Mouse (Mus musculus) heart, embryonic 16.5 days (tissue): ENCODE results near the gene Grip1. TPM values are rescaled to one million over a fixed set of nuclear protein-coding genes. Genes with fewer than 3 reads are reported as not detected.

Experiments
- ATAC-seq: fragments of 200-750 bp; cut with Nextera tagmentation; replicated peaks from 2 replicates; pipeline ENCODE4 v1.8.0; 2017; ENCODE audit warnings: moderate number of reproducible peaks; ENCODE audit not compliant: insufficient read depth, low FRiP score; ENCODE audit errors: extremely low read depth
- H3K27ac ChIP-seq: fragments of 300-500 bp; sonication (generic); 2 replicates; pipeline ENCODE4 v1.5.1; 2014; ENCODE audit warnings: mild to moderate bottlenecking, low read length, control low read depth, moderate library complexity
- H3K27me3 ChIP-seq: fragments of 300-500 bp; sonication (generic); 2 replicates; pipeline ENCODE4 v1.6.1; 2014; ENCODE audit warnings: low read length, mixed read lengths; ENCODE audit not compliant: control insufficient read depth, insufficient read depth
- H3K36me3 ChIP-seq: fragments of 300-500 bp; sonication (generic); 2 replicates; pipeline ENCODE4 v1.6.1; 2014; ENCODE audit not compliant: control insufficient read depth, insufficient read depth
- H3K4me1 ChIP-seq: fragments of 300-500 bp; sonication (generic); 2 replicates; pipeline ENCODE4 v1.6.1; 2014; ENCODE audit warnings: low read length, mixed read lengths; ENCODE audit not compliant: control insufficient read depth, insufficient read depth
- H3K4me2 ChIP-seq: fragments of 300-500 bp; sonication (generic); 2 replicates; pipeline ENCODE4 v1.6.1; 2014; ENCODE audit warnings: low read depth, mild to moderate bottlenecking, control low read depth, low read length
- H3K4me3 ChIP-seq: fragments of 300-500 bp; sonication (generic); 2 replicates; pipeline ENCODE4 v1.5.1; 2014; ENCODE audit warnings: mild to moderate bottlenecking, control low read depth, low read length
- H3K9ac ChIP-seq: fragments of 300-500 bp; sonication (generic); 2 replicates; pipeline ENCODE4 v1.6.1; 2014; ENCODE audit warnings: low read length, control low read depth
- H3K9me3 ChIP-seq: fragments of 300-500 bp; sonication (generic); replicated peaks from 2 replicates; pipeline ENCODE4 v1.6.1; 2016; ENCODE audit warnings: low read length; ENCODE audit not compliant: control insufficient read depth
- WGBS: fragments of 180-500 bp; shearing (Covaris S2); extraction: QIAGEN DNeasy Blood & Tissue Kit; methylation state at CpG from one replicate; pipeline ENCODE4 v1.1.7; 2014; 5-methylcytosine and 5-hydroxymethylcytosine counted together
- polyA plus RNA-seq: library from polyadenylated mRNA; unstranded; fragments of >200 nt; fragmentation: Nextera tagmentation; extraction: Ambion mirVana; gene quantifications from 2 replicates; pipeline ENCODE4 v1.2.1, GENCODE M21; 2015

Gene Grip1
- polyA plus RNA-seq, 1 experiment from 2014 or later: 1.6 TPM

DNA sequence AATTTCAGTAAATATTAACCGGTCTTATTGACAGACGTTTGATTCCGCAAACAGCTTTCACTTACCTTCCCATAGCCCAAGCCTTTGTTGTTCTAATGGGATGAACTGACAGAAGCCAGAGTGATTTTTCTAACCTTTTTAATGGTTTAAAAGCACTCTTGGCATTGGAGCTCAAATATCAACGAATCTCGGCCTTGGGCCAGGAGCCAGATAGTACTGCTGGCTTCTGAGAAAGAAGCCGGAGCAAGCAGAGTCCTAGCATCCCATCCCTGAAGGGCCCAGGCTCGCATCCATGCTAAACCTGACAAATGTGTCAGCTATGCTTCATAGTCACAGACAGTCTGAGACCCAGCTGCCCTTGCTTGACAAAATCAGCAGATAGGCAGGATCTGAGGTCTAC lies 302.6 kb downstream of the Grip1 start:
- no peak overlapping the region for H3K27ac ChIP-seq
- no peak overlapping the region for H3K9ac ChIP-seq
- H3K4me1 ChIP-seq: no peaks in the 10 kb centered on the region
- ATAC-seq: no peak
- WGBS: 77% methylated on average over 7 of the region's 7 CpGs
- no peak overlapping the region for H3K4me3 ChIP-seq
- H3K9me3 ChIP-seq: no peaks in the 10 kb centered on the region
- no peaks in the 10 kb centered on the region for H3K36me3 ChIP-seq
- no peaks in the 10 kb centered on the region for H3K27me3 ChIP-seq
- no peak overlapping the region for H3K4me2 ChIP-seq

GRCm38 (mm10) chr10:119757219-119757618 lies 303.6 kb downstream of the Grip1 start:
- no peaks in the 10 kb centered on the region for H3K4me1 ChIP-seq
- no peak for ATAC-seq

GRCm38 (mm10) chr10:119761451-119762367 lies 308.1 kb downstream of the Grip1 start:
- Histone ChIP-seq H3K4me2 (no peak overlapping the region), H3K4me3 (no peak overlapping the region), H3K9ac (no peak overlapping the region), H3K36me3 (no peaks in the 10 kb centered on the region), H3K4me1 (no peaks in the 10 kb centered on the region), H3K9me3 (no peaks in the 10 kb centered on the region; the same call in 1 of the 2 replicates), H3K27ac (no peak overlapping the region), H3K27me3 (no peaks in the 10 kb centered on the region)
- 92% methylated on average over 33 of the region's 33 CpGs for WGBS
- ATAC-seq: no peak

More at GRCm38 (mm10) chr10:119757219-119757618, 303.6 kb downstream of the Grip1 start:
- no peak overlapping the region for H3K4me3 ChIP-seq
- no peaks in the 10 kb centered on the region; the same call in 1 of the 2 replicates for H3K9me3 ChIP-seq
- WGBS: 87% methylated on average over 6 of the region's 6 CpGs
- no peak overlapping the region for H3K27ac ChIP-seq
- H3K27me3 ChIP-seq: no peaks in the 10 kb centered on the region
- no peak overlapping the region for H3K4me2 ChIP-seq
- no peak overlapping the region for H3K9ac ChIP-seq
- no peaks in the 10 kb centered on the region for H3K36me3 ChIP-seq

DNA sequence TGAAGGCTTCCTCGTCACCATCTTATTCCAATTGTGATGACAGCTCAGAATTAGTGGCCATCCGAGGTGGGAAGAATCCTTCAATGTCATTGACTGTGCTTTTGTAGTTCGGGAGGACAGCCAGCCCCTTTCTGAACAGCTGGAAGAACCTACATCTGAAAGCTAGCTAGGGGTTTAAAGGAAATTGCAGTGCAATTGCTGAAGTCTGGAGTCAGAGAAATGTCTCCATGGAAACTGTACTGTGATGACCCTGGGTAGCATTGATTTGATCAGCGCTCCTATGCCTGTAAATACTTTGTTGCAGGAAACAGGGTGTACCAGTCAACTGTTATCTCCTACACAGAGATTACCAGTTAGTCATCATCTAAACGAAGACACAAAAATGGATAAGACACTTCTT lies 325.2 kb downstream of the Grip1 start:
- Histone ChIP-seq H3K27ac (no peak overlapping the region), H3K4me1 (no peaks in the 10 kb centered on the region), H3K9ac (no peak overlapping the region), H3K27me3 (no peaks in the 10 kb centered on the region), H3K4me2 (no peak overlapping the region), H3K36me3 (no peaks in the 10 kb centered on the region), H3K9me3 (no peaks in the 10 kb centered on the region), H3K4me3 (no peak overlapping the region)
- 54% methylated on average over 5 of the region's 5 CpGs for WGBS
- no peak for ATAC-seq

DNA sequence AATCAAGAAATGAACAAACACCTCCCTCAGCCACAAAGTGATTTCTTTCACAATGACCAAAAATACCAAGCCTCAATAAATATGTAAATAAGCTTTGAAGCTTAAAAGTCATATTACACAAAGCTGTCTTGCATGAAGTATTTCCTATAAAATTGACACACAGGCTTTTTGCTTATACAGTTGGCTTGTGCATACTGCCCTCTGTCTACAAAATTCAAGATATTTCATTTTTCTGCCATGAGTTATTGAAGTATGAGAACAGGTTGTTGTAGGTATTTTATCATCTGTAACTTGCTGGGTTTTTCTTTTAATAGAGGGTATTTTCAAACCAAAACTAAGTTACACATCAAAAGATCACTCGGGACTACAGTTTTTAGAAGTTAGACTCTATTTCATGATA lies 326.0 kb downstream of the Grip1 start:
- no peaks in the 10 kb centered on the region for H3K4me1 ChIP-seq
- 85% methylated on average over 1 of the region's 1 CpGs for WGBS
- no peaks in the 10 kb centered on the region for H3K36me3 ChIP-seq
- no peak overlapping the region for H3K9ac ChIP-seq
- H3K27me3 ChIP-seq: no peaks in the 10 kb centered on the region
- no peak overlapping the region for H3K27ac ChIP-seq
- no peak overlapping the region for H3K4me2 ChIP-seq
- no peak overlapping the region for H3K4me3 ChIP-seq
- H3K9me3 ChIP-seq: no peaks in the 10 kb centered on the region
- no peak for ATAC-seq

DNA sequence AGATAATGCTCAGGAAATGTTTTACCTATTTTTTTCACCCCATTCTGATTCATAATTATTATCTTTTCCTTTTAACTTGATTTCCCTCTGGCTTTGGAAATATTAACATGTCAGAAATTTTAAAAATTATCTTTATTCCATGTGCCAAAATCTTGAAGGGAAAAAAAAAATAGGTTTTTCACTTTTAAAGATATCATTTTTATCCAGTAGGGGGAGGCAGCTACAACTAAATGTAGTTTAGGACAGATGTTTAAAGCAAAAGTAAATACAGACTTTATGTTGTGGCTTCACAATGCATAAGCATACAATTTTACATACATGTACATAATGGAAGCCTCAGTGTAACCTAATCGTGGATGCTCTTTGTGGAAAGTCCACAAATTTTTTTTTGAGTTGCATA lies 336.9 kb downstream of the Grip1 start:
- Histone ChIP-seq H3K27ac (no peak overlapping the region), H3K4me1 (no peaks in the 10 kb centered on the region), H3K4me3 (no peak overlapping the region), H3K4me2 (no peak overlapping the region), H3K9ac (no peak overlapping the region), H3K9me3 (no peaks in the 10 kb centered on the region), H3K36me3 (no peaks in the 10 kb centered on the region), H3K27me3 (no peaks in the 10 kb centered on the region)
- 68% methylated on average over 1 of the region's 1 CpGs for WGBS
- ATAC-seq: no peak

DNA sequence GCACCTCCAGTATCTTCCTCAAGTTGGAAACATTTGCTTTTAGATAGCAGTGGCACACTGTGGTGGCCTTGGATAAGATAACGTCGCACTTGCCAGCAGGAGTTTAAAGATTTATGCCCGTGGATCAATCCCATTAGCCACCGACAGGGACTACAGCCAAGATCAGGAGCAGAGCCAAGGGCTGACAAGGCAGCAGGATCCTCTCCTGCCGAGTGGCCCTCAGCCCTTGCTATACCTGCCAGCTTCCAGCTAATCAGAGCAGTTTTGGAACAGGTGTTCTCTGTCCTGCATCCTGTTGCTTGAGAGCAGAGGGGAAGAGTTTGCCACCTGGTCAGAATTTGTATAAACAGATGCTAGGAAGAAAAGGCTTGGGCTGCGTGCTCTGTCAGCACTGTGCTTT lies 348.8 kb downstream of the Grip1 start:
- Histone ChIP-seq H3K27ac (no peak overlapping the region), H3K36me3 (no peaks in the 10 kb centered on the region), H3K4me3 (no peak overlapping the region), H3K9me3 (no peaks in the 10 kb centered on the region), H3K27me3 (no peaks in the 10 kb centered on the region), H3K4me1 (no peaks in the 10 kb centered on the region), H3K9ac (no peak overlapping the region), H3K4me2 (no peak overlapping the region)
- WGBS: 26% methylated on average over 6 of the region's 6 CpGs
- ATAC-seq: no peak

GRCm38 (mm10) chr10:119803633-119804422 lies 350.2 kb downstream of the Grip1 start:
- Histone ChIP-seq H3K4me3 (no peak overlapping the region), H3K36me3 (no peaks in the 10 kb centered on the region), H3K9me3 (no peaks in the 10 kb centered on the region), H3K27ac (no peak overlapping the region), H3K27me3 (no peaks in the 10 kb centered on the region), H3K4me2 (no peak overlapping the region), H3K4me1 (no peaks in the 10 kb centered on the region), H3K9ac (no peak overlapping the region)
- peak; percentile 49; the same call in 1 of the 2 replicates for ATAC-seq
- 48% methylated on average over 13 of the region's 13 CpGs for WGBS

- Histone ChIP-seq H3K4me3 (no peak overlapping the region), H3K27ac (no peak overlapping the region), H3K4me1 (no peaks in the 10 kb centered on the region), H3K4me2 (no peak overlapping the region), H3K9ac (no peak overlapping the region), H3K36me3 (no peaks in the 10 kb centered on the region), H3K27me3 (no peaks in the 10 kb centered on the region), H3K9me3 (no peaks in the 10 kb centered on the region)
- 74% methylated on average over 9 of the region's 9 CpGs for WGBS
- ATAC-seq: no peak
These were observed 350.8 kb downstream of the Grip1 start for GRCm38 (mm10) chr10:119804423-119804814.
